Mouse (Mus musculus): ENCODE data around the gene Lefty1.
"Not testable (repeated sequence)": the region's sequence is repeated elsewhere in the genome, so short reads cannot be mapped to it uniquely, and the experiment has no call there.

The Lefty1 gene

DNA sequence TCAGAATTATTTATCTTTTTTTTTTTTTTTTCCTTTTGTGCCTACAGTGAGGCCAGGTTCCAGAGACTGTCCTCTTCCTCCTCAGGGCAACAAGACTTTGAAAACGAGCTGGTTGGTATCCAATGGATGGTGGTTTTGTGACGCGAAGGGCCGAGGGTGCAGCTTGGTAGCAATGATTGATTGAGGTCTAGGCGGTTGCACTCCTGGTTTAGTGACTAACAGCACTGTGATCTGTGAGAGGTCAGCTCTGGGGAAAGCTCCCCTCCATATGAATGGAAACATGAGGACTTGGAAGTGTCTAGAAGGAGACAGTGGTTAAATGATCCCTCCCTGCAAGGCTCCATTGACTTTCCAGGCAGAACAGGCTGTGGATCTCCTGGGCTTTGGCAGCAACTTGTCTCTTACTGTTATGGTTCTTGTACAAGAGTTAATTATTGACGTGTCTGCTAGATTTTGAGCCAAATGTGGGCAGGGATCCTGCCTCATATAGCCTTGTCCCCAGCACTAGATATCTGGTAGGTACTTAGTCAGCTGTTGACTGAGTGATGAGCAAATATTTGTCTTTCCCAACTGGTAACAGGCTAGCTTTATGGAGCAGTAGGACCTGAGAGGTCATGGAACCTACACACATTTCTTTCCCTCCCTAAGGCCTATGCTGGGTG is 17.4 kb downstream of the Lefty1 start:
- in situ Hi-C loops (cut with MboI; ENCODE audit: low sequenced_read_pairs) = no loop called here

DNA sequence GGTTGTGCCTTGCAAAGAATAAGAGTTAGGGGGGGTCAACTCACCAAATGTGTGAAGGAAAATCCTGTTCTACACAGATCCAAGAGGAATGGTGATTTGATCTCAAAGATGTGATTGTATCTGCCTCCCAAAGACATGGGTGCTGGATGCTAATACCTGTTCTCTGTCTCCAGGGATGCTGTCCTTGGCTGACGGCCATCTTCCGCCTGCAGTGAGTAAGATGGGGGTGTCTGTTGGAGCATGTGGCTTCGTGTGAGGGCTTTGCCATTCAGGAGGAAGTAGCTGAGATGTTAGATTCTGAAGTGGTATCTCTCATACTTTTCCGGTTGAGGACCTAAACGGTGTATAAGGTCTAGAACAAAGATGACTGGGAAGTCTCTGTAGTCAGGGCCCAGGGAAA is 18.0 kb downstream of the Lefty1 start:
- in situ Hi-C loops (cut with MboI; ENCODE audit: low sequenced_read_pairs) = no loop called here

DNA sequence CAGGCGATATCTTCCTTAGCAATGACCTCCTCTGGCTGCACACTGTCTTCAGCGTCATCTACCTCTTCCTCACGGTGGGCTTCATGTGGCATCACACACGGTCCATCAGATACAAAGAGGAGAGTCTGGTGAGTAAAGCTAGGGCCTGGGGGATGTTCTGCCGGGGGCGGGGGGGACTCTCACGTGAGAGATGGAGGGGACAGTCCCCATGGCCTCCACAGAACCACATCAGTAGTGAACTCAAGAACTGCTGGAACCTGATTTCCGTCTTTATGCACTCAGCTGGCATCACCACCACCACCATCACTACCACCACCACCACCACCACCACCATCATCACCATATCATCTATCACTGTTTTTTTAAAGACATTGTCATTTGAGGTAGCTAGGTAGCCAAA is 21.6 kb downstream of the Lefty1 start:
- in situ Hi-C loops (cut with MboI; ENCODE audit: low sequenced_read_pairs) = no loop called here

DNA sequence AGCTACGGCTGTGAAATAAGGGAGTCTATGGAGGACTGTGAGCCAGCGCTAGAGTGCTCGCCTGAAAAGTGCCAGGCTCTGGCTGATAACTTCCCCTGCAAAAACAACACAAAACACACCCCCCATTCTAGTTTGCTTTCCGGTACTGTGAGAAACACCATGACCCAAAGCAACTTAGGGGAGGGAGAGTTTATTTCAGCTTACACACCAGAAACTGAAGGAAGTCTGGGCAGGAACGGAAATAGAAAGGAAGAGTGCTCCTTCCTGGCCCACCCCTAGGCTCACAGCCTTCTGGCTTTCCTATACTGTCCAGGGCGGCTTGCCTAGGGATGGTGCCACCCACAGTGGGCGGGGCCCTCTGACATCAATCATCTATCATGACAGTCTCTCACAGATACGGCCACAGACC is 22.2 kb downstream of the Lefty1 start:
- in situ Hi-C loops (cut with MboI; ENCODE audit: low sequenced_read_pairs) = no loop called here

DNA sequence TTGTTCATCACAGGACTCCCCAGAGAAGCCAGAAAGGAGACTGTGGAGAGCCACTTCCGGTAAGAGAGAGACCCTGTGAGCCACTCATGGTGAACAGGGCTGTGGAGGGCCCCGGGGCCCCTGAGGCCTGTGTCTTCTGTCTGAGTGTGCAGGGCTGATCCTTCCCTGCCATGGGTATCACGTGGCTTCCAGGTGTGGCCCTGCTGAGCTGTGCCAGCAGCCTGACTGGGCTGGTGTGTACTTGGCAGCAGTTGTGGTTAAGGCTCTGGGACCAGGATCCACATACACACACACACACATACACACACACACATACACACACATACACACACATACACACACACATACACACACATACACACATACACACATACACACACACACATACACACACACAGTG is 23.2 kb downstream of the Lefty1 start:
- in situ Hi-C loops (cut with MboI; ENCODE audit: low sequenced_read_pairs) = no loop called here

DNA sequence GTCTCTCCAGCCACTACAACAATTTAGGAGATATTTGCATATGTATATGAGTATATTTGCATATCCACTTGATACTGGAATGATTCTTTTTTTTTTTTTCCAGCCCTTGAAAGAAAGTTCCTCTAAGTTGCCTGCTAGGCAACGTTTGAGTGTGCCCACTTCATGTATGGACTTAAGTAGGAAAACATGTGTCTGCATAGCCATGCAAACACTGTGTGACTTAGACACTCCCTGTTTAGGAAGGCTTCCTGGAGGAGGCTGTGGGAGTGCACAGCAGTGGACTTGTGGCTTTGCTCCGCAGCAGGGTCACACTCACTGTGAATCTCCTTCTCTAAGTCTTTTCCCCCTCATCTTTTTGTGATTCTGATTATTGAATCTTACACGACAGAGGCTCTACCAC is 24.0 kb downstream of the Lefty1 start:
- in situ Hi-C loops (cut with MboI; ENCODE audit: low sequenced_read_pairs) = no loop called here

DNA sequence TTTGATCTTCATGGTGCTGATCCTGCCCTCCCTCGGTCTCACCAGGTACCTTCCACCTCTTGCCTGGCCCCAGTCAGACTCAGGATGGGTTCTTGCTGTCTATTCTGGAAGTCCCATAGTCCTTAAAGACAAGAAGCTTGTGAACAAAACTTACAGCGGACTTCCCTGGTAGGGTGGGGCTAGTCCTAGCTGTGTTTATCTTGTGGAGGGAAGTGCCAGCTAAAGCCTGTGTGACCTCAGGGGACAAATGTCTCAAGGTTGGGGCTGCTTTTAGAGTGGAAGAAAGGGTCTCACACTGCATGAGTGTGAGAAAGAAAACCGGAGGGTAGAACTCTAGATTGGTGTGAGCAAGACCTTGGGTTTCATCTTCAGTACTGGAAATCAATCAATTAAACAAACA is 31.0 kb downstream of the Lefty1 start:
- in situ Hi-C loops (cut with MboI; ENCODE audit: low sequenced_read_pairs) = no loop called here

DNA sequence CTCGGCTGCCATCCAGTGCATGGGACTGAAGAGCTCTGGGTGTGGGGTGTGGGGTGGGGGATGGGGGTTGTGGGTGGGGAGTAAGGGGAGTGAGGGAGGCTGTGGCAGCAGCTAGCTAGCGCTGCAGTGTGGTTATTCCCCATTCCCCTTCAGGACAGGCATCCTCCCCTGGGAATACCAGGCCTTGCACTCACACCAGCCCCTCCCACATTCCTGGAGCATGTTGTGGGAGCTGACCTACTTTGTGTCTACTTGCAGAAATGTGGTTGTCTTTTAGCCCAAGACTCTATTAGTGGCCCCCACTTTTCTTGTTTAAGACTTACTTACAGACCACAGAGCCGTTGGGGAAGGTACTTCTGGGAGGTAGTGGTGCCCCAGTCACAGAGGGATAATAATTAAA is 31.7 kb downstream of the Lefty1 start:
- in situ Hi-C loops (cut with MboI; ENCODE audit: low sequenced_read_pairs) = no loop called here

DNA sequence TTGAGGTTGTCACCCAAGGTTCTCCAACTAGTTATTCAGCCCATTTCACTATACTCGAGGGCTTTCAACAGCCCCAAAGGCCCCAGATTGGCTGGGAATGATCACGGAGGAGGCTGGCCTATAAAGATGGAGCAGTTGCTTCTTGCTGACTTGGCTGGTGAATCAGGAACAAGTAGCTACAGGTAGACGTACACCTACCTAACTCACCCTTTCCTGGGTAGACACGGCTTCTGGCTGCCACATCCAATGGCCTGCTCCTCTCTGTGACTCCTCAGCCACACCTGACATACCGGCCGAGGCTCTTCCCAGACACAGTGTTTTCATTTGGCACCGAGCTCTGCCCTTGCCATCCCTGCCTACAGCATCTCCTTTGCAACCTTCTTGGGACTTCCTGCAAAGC is 32.4 kb downstream of the Lefty1 start:
- in situ Hi-C loops (cut with MboI; ENCODE audit: low sequenced_read_pairs) = no loop called here

DNA sequence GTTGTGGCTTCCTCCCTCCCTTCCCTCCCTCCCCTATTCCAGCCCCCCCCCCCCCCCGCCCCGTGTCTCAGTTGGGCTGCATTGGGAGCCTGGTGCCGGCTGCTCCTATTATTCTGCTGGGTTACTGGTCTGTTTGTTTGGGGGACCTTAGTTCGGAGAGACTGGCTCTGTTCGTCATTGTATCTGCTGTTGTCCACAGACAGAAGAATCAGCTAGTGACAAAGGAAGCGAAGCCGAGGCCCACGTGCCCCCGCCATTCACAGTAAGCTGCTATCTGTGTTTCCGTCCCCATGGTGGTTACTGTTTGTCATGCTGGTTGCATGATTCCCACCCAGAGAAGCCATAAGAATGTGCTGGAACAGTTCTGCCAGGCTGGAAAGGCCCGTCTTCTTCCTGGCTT is 38.1 kb downstream of the Lefty1 start:
- in situ Hi-C loops (cut with MboI; ENCODE audit: low sequenced_read_pairs) = loop anchor here (5.0 kb wide), 1 partner anchor 71 kb away; the partner anchor contains the start of gene Pycr2

DNA sequence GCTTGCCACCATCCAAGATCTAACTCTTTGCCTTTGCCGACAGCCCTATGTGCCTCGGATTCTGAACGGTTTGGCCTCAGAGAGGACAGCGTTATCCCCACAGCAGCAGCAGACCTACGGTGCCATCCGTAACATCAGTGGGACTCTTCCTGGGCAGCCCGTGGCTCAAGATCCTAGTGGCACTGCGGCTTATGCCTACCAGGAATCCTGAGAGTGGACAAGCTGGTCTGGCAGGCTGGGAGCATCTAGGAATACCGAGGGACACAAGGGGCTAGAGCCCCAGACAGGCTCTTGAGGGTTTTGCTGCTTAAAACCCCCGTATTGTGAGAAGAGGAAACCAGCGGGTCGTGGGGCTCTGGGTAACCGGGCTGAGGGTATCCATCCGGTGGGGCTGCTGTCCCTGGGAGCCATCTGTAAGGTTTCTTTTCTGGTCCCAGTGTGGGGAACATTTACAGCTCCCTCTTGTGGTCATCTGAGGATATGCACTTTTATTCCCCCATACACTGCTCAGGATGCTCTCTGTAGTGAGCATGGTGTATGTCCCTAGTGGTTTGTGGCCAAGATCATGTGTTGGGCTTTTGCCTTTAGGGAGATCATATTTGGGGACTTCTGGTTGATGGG is 39.4 kb downstream of the Lefty1 start:
- in situ Hi-C loops (cut with MboI; ENCODE audit: low sequenced_read_pairs) = loop anchor here (5.0 kb wide), 1 partner anchor 72 kb away; the partner anchor contains the start of gene Pycr2

DNA sequence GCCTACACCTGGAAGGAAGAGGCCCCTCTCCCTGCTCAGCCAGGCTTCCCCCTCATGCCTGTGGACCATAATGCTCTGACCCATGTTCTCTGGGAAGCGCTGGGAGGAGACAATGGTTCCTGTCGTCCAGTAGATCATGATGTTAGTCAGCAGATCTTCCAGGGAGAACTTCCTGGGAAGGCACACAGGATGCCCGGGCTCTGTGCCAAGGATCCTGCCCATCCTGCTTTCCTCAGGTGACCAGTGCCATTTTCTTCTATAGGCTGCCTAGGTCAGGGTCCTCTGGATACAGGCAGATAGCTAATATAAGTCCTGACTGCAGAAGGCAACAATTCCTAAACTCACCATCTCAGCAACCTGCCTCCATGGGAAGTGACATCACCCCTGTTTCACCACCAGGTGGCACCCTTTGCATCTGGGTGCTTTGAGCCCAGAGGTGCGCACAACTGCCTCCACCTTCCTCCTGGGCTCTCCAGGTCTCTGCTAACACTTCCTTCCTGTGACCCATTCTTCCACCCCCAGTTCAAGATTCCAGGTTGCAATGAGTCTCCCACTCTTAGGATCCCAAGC is 41.4 kb downstream of the Lefty1 start:
- in situ Hi-C loops (cut with MboI; ENCODE audit: low sequenced_read_pairs) = no loop called here

DNA sequence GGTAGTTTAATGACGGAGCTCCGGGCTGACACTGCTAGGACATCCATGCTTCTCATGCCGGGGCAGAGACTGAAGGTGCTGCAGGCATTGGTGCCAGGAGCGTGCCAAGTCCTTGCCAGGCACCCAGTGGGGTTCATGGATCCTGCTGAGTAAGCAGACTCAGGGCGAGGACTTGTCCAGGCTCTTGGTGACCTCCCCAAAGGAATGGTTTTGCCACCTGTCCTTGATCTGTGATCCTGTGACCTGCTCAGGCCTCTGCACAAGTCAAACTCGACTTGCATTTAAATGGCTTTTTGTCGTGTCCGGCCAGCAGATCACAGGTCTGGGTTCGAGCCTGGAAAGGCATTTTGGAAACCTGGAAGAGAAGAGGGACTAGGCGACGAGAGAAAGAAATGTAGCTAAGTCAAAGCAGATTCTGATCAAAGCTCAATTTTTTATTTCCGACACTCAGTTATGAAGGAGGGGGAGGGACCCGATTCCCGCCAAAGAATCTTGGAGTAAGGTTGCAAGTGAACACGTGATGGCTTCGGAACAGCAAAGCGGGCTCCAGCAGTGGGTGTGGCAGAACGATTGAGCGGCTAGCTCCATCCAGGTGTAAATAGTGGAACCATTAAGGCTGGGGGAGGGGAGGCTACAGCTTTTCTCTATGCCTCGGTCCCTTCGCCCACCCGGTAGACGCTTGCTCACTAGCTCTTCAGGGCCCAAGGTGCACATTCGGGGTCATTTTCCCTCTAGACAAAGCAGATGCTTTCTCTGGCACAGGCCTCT is 44.8 kb downstream of the Lefty1 start:
- in situ Hi-C loops (cut with MboI; ENCODE audit: low sequenced_read_pairs) = no loop called here

DNA sequence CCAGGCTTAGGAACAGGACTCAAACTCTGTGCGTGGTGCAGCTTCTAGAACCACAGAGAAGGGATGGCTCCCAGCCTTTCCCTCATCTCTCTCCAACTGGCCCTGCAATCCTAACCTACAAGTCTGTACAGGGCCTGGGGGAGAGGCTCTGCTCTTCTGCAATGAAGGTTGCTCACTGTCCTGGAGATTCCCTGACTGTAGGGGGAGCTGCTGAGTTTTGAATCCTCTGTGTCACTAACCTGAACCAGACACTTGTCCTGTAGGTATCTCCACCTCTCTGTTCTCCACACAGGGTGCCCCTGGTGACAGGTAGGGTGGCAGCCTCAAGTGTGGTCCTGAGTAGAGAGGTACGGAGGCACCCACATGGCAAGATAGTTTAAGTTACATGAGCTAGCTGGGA is 45.6 kb downstream of the Lefty1 start:
- in situ Hi-C loops (cut with MboI; ENCODE audit: low sequenced_read_pairs) = no loop called here

DNA sequence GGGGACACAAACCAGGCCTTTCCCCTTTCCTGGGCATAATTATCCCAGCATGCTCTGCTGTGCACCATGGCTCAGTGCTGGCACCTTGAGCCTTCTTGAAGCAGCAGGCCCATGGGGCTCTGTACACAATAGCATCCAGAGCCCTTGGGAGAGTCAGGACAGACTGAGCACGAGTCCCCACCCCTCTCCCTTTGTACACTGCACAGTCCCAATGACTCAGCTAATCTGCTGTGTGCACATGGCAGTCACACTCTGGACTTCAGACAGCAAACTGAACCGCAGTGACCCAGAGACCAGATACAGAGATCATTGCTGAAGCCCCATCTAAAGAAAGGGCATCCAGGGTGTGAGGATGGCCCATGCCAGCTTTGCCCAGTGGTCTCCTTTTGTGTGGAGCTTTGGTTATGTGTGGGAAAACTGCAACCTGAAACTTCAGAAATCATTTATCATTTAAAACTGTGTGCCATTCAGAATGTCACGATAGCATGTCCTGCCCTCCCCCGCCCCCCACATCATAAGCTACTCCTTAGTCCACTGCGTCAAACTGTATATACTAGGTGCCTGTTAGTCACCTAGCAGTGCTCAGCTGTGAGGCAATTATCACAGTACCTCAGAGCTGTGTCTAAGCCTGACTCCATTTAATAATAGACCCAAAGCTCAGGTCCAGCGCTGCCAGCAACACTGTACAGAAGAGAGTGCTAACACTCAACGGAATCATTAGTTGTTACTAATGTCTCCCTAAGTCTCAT is 46.6 kb downstream of the Lefty1 start:
- in situ Hi-C loops (cut with MboI; ENCODE audit: low sequenced_read_pairs) = not testable (repeated sequence)

DNA sequence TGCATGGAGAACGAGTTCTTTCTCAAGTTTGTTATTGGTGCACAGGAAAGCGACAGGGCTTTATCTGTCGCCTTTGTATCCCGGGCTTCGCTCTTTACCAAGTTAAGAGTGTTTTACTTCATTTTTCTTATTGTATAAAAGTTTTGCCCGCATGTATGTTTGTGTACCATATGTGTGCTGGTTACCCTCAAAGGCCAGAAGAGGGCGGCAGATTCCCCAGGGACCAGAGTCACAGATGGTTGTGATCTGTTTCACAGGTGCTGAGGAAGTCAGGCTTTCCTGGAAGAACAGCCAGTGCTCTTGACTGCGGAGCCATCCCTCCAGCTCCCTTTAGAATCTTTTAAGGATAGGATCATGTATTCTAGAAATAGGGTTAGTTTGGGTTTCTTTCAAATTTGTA is 51.9 kb downstream of the Lefty1 start:
- in situ Hi-C loops (cut with MboI; ENCODE audit: low sequenced_read_pairs) = no loop called here

DNA sequence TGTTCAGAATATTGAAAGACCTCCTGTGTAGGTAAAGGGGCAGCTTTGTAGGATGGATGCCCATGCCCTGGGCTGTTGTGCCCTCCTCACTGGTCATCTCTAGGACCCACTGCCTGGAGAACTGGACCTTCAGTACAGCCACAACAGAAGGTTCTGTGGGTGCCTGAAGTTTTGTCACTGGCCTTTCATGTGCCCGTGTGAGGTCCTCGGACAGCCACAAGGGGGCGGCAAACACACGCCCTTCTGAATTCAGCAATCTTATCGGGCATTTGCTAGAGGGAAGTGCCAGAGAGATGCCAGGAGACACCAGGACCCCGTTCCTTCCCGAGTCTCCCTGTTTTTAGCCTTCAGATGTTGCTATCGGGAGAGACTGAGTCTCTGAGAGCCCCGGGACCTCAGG is 52.9 kb downstream of the Lefty1 start:
- in situ Hi-C loops (cut with MboI; ENCODE audit: low sequenced_read_pairs) = no loop called here

Data from CH12F3 (cell line).